ENCODE assay signal across 23 mouse cellular contexts in the genomic region with DNA sequence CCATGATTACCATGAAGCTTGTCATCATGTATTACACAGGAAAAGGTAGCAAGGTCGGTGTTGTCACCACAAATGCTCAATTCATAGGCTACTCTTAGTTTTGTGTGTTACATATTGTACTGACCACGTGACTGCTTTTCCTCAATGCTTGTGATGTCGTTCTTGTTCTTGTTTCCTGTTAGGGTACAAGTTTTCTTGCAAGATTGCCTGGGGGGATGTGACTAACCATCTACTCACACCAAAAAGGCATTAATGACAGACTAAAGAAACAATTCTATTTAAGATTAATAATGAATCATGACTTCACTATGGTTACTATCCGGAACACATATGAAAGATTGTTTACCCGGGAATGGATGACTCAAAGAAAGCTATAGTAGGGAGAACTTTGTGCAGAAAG.
A peak's percentile ranks its signal among the peaks of the same experiment; 100 is the strongest.
DNase-seq lines count a peak whose midpoint lies in the region; TF ChIP-seq lines count a peak whose summit lies in the region.
"Had no signal": no experiment of that assay in that cellular context is flagged by ENCODE, and none has a peak within 500 bp of the region (broad histone marks: within the 10 kb centered on the region; RNA-seq: fewer than 3 reads in every experiment).

No protein-coding gene starts in this region.

- no peak overlapping the region for H3K4me3 ChIP-seq in myocyte
- H3K4me3 ChIP-seq: embryonic facial prominence, embryonic 10.5 days; embryonic facial prominence, embryonic 13.5 days; forebrain, embryonic 10.5 days; forebrain, embryonic 13.5 days; heart, adult 2 months; heart, embryonic 10.5 days; heart, embryonic 13.5 days had no signal

- DNase-seq in 416B (ENCODE audit: low read depth) = peak; percentile 63
- peak; percentile 38 for DNase-seq in NIH3T3 (ENCODE audit: low read depth)
- no peak for DNase-seq in adrenal gland, postnatal 25 days
- no peak for DNase-seq in T-cell, adult 2 months (ENCODE audit: low spot score)
- DNase-seq in left cerebral cortex, postnatal 36 days (ENCODE audit: low spot score in 2 of 2) = no peak
- DNase-seq: adrenal gland, postnatal 10 days; cerebellum, adult 11 months; cerebellum, adult 2 months; cerebellum, adult 9-11 months; cerebellum, postnatal 25 days; gastrocnemius, postnatal 10 days; gastrocnemius, postnatal 36 days; heart, adult 2 months; heart, postnatal 14 days; heart, postnatal 4 days had no signal

- H3K36me3 ChIP-seq in myocyte (ENCODE audit: control insufficient read depth, insufficient read depth) = no peaks in the 10 kb centered on the region
- H3K36me3 ChIP-seq: embryonic facial prominence, embryonic 10.5 days; embryonic facial prominence, embryonic 13.5 days; forebrain, embryonic 10.5 days; heart, embryonic 10.5 days; heart, embryonic 13.5 days had no signal

- intact Hi-C loops in left cerebral cortex, postnatal 36 days (cut with DNase I) = no loop called here

- no peaks in the 10 kb centered on the region for H3K27me3 ChIP-seq in myocyte (ENCODE audit: control insufficient read depth, insufficient read depth, insufficient read length)
- H3K27me3 ChIP-seq: embryonic facial prominence, embryonic 13.5 days; forebrain, embryonic 13.5 days; heart, embryonic 13.5 days had no signal

- H3K4me2 ChIP-seq in myocyte (ENCODE audit: low read depth) = peak overlapping the region; percentile 31
- H3K4me2 ChIP-seq: embryonic facial prominence, embryonic 13.5 days; forebrain, embryonic 13.5 days; heart, embryonic 13.5 days; hindbrain, embryonic 14.5 days had no signal

- no peak for TF ChIP-seq POLR2A in myocyte (IDR thresholded peaks at IDR 0.05; ENCODE audit: insufficient read length, low read depth)

- no peaks in the 10 kb centered on the region for H3K79me2 ChIP-seq in myocyte (ENCODE audit: control insufficient read depth, insufficient read depth)

- no peak overlapping the region for H3ac ChIP-seq in myocyte (ENCODE audit: control insufficient read depth, insufficient read length)

TF ChIP-seq in myocyte, 11 proteins besides CTCF, POLR2A, EP300 and RAD21:
- no peak for TF ChIP-seq SRF (IDR thresholded peaks at IDR 0.05; ENCODE audit: control insufficient read depth, insufficient read length, low read depth)
- TF ChIP-seq REST (IDR thresholded peaks at IDR 0.05; ENCODE audit: insufficient read depth, insufficient read length) = no peak
- no peak for TF ChIP-seq E2F4 (IDR thresholded peaks at IDR 0.05; ENCODE audit: insufficient read depth)
- TF ChIP-seq POLR2AphosphoS2 (IDR thresholded peaks at IDR 0.05; ENCODE audit: insufficient read length, low read depth) = no peak
- no peak for TF ChIP-seq MYOG (IDR thresholded peaks at IDR 0.05; ENCODE audit: control insufficient read depth in 1 of 3, insufficient read depth in 1 of 3, insufficient read length in 2 of 3, low read depth in 2 of 3)
- TF ChIP-seq USF1 (IDR thresholded peaks at IDR 0.05; ENCODE audit: low read depth) = peak; percentile 84

Comparison
In these comparisons a context has a peak if more than half of its experiments do, and no peak if none do; other contexts are left out.
1. DNase-seq: peak in 416B (single experiment) and NIH3T3 (single experiment); none in adrenal gland, postnatal 25 days (single experiment), T-cell, adult 2 months (single experiment) and left cerebral cortex, postnatal 36 days (0 of 2).